Mouse (Mus musculus): ENCODE measurements at regions not wholly inside any gene's neighbourhood (a gene's known extent, or its start where the extent isn't known, plus 50 kb on each side); places are given as distances from the start of the nearest gene placed in this dataset.
A peak's percentile ranks its signal among the peaks of the same experiment; 100 is the strongest.

GRCm38 (mm10) chr1:128762854-128763253 lies 170.8 kb upstream of the Cxcr4 start:
- H3K9me3 ChIP-seq: no peaks in the 10 kb centered on the region
- no peak overlapping the region for H3K27ac ChIP-seq
- no peaks in the 10 kb centered on the region for H3K36me3 ChIP-seq (replicated peaks)
- WGBS: 82% methylated on average over 4 of the region's 4 CpGs
- no peak for DNase-seq (ENCODE audit: extremely low spot score, low spot score)
- H3K4me1 ChIP-seq: peaks cover 20% of the 10 kb centered on the region
- no peaks in the 10 kb centered on the region for H3K27me3 ChIP-seq (ENCODE audit: poor library complexity, severe bottlenecking)
- no peak overlapping the region for H3K4me3 ChIP-seq

- no peaks in the 10 kb centered on the region for H3K36me3 ChIP-seq (replicated peaks)
- no peaks in the 10 kb centered on the region for H3K27me3 ChIP-seq (ENCODE audit: poor library complexity, severe bottlenecking)
- H3K4me1 ChIP-seq: peaks cover 20% of the 10 kb centered on the region
- WGBS: 73% methylated on average over 5 of the region's 5 CpGs
- H3K9me3 ChIP-seq: no peaks in the 10 kb centered on the region
- H3K4me3 ChIP-seq: no peak overlapping the region
- DNase-seq (ENCODE audit: extremely low spot score, low spot score): no peak
- no peak overlapping the region for H3K27ac ChIP-seq
These were observed 170.0 kb upstream of the Cxcr4 start for GRCm38 (mm10) chr1:128762076-128762475.

- Histone ChIP-seq H3K4me3 (no peak overlapping the region), H3K9me3 (no peaks in the 10 kb centered on the region), H3K27me3 (ENCODE audit: poor library complexity, severe bottlenecking) (no peaks in the 10 kb centered on the region), H3K36me3 (replicated peaks) (no peaks in the 10 kb centered on the region), H3K4me1 (peaks cover 17% of the 10 kb centered on the region), H3K27ac (peak overlapping the region; percentile 20; the same call in 1 of the 2 replicates)
- no peak for DNase-seq (ENCODE audit: extremely low spot score, low spot score)
- 87% methylated on average over 11 of the region's 11 CpGs for WGBS
These were observed 166.8 kb upstream of the Cxcr4 start for GRCm38 (mm10) chr1:128758802-128759481.

- no peak overlapping the region for H3K4me3 ChIP-seq
- no peak for DNase-seq (ENCODE audit: extremely low spot score, low spot score)
- H3K27me3 ChIP-seq (ENCODE audit: poor library complexity, severe bottlenecking): no peaks in the 10 kb centered on the region
- no peaks in the 10 kb centered on the region for H3K36me3 ChIP-seq (replicated peaks)
- peaks cover 23% of the 10 kb centered on the region for H3K4me1 ChIP-seq
- H3K9me3 ChIP-seq: no peaks in the 10 kb centered on the region
- WGBS: 85% methylated on average over 13 of the region's 13 CpGs
- peak overlapping the region; percentile 20; the same call in 1 of the 2 replicates for H3K27ac ChIP-seq
These were observed 166.3 kb upstream of the Cxcr4 start for GRCm38 (mm10) chr1:128758294-128758801.

GRCm38 (mm10) chr1:128753427-128754012 lies 161.4 kb upstream of the Cxcr4 start:
- Histone ChIP-seq H3K36me3 (replicated peaks) (no peaks in the 10 kb centered on the region), H3K27ac (no peak overlapping the region), H3K4me1 (peaks cover 11% of the 10 kb centered on the region), H3K27me3 (ENCODE audit: poor library complexity, severe bottlenecking) (no peaks in the 10 kb centered on the region), H3K9me3 (peaks cover 3% of the 10 kb centered on the region; the same call in 1 of the 2 replicates), H3K4me3 (no peak overlapping the region)
- 59% methylated on average over 3 of the region's 3 CpGs for WGBS
- no peak for DNase-seq (ENCODE audit: extremely low spot score, low spot score)

GRCm38 (mm10) chr1:128749437-128749994 lies 157.4 kb upstream of the Cxcr4 start:
- no peaks in the 10 kb centered on the region for H3K36me3 ChIP-seq (replicated peaks)
- peaks cover 11% of the 10 kb centered on the region for H3K4me1 ChIP-seq
- peaks cover 3% of the 10 kb centered on the region; the same call in 1 of the 2 replicates for H3K9me3 ChIP-seq
- H3K27me3 ChIP-seq (ENCODE audit: poor library complexity, severe bottlenecking): no peaks in the 10 kb centered on the region
- DNase-seq (ENCODE audit: extremely low spot score, low spot score): no peak
- H3K4me3 ChIP-seq: no peak overlapping the region
- H3K27ac ChIP-seq: no peak overlapping the region
- 75% methylated on average over 5 of the region's 5 CpGs for WGBS

GRCm38 (mm10) chr1:128747196-128747790 lies 155.2 kb upstream of the Cxcr4 start:
- Histone ChIP-seq H3K27me3 (ENCODE audit: poor library complexity, severe bottlenecking) (no peaks in the 10 kb centered on the region), H3K4me3 (no peak overlapping the region), H3K4me1 (peaks cover 4% of the 10 kb centered on the region; the same call in 1 of the 2 replicates), H3K27ac (no peak overlapping the region), H3K9me3 (peaks cover 3% of the 10 kb centered on the region; the same call in 1 of the 2 replicates), H3K36me3 (replicated peaks) (no peaks in the 10 kb centered on the region)
- 93% methylated on average over 12 of the region's 12 CpGs for WGBS
- DNase-seq (ENCODE audit: extremely low spot score, low spot score): no peak

GRCm38 (mm10) chr1:128746461-128747009 lies 154.4 kb upstream of the Cxcr4 start:
- DNase-seq (ENCODE audit: extremely low spot score, low spot score): no peak
- no peaks in the 10 kb centered on the region for H3K36me3 ChIP-seq (replicated peaks)
- H3K27ac ChIP-seq: no peak overlapping the region
- 74% methylated on average over 3 of the region's 3 CpGs for WGBS
- H3K4me3 ChIP-seq: no peak overlapping the region
- H3K27me3 ChIP-seq (ENCODE audit: poor library complexity, severe bottlenecking): no peaks in the 10 kb centered on the region
- peaks cover 4% of the 10 kb centered on the region; the same call in 1 of the 2 replicates for H3K4me1 ChIP-seq
- peaks cover 3% of the 10 kb centered on the region; the same call in 1 of the 2 replicates for H3K9me3 ChIP-seq

- no peaks in the 10 kb centered on the region for H3K36me3 ChIP-seq (replicated peaks)
- no peaks in the 10 kb centered on the region for H3K4me1 ChIP-seq
- no peak overlapping the region for H3K4me3 ChIP-seq
- H3K27me3 ChIP-seq (ENCODE audit: poor library complexity, severe bottlenecking): no peaks in the 10 kb centered on the region
- DNase-seq (ENCODE audit: extremely low spot score, low spot score): no peak
- H3K9me3 ChIP-seq: no peaks in the 10 kb centered on the region
- H3K27ac ChIP-seq: no peak overlapping the region
- WGBS: 90% methylated on average over 2 of the region's 2 CpGs
These were observed 148.5 kb upstream of the Cxcr4 start for GRCm38 (mm10) chr1:128740616-128741015.

- Histone ChIP-seq H3K36me3 (replicated peaks) (no peaks in the 10 kb centered on the region), H3K27ac (no peak overlapping the region), H3K9me3 (no peaks in the 10 kb centered on the region), H3K27me3 (ENCODE audit: poor library complexity, severe bottlenecking) (no peaks in the 10 kb centered on the region), H3K4me1 (no peaks in the 10 kb centered on the region), H3K4me3 (no peak overlapping the region)
- 89% methylated on average over 4 of the region's 4 CpGs for WGBS
- no peak for DNase-seq (ENCODE audit: extremely low spot score, low spot score)
These were observed 146.1 kb upstream of the Cxcr4 start for GRCm38 (mm10) chr1:128738152-128738551.

- H3K27me3 ChIP-seq (ENCODE audit: poor library complexity, severe bottlenecking): no peaks in the 10 kb centered on the region
- 84% methylated on average over 2 of the region's 2 CpGs for WGBS
- H3K4me1 ChIP-seq: no peaks in the 10 kb centered on the region; the same call in 1 of the 2 replicates
- H3K9me3 ChIP-seq: no peaks in the 10 kb centered on the region
- no peak overlapping the region for H3K4me3 ChIP-seq
- no peak for DNase-seq (ENCODE audit: extremely low spot score, low spot score)
- no peaks in the 10 kb centered on the region for H3K36me3 ChIP-seq (replicated peaks)
- H3K27ac ChIP-seq: no peak overlapping the region
These were observed 142.8 kb upstream of the Cxcr4 start for GRCm38 (mm10) chr1:128734857-128735256.

GRCm38 (mm10) chr1:128731445-128731844 lies 139.4 kb upstream of the Cxcr4 start:
- DNase-seq (ENCODE audit: extremely low spot score, low spot score): no peak
- Histone ChIP-seq H3K36me3 (replicated peaks) (no peaks in the 10 kb centered on the region), H3K27ac (no peak overlapping the region), H3K27me3 (ENCODE audit: poor library complexity, severe bottlenecking) (no peaks in the 10 kb centered on the region), H3K4me1 (no peaks in the 10 kb centered on the region; the same call in 1 of the 2 replicates), H3K9me3 (no peaks in the 10 kb centered on the region), H3K4me3 (no peak overlapping the region)
- 85% methylated on average over 3 of the region's 3 CpGs for WGBS
